Mouse (Mus musculus): ENCODE measurements around the gene Tmem214. TPM values are rescaled to one million over a fixed set of nuclear protein-coding genes. Genes with fewer than 3 reads are reported as not detected.

Tmem214 gene
- polyA plus RNA-seq, 1 experiment from 2014 or later = 56.2 TPM

DNA sequence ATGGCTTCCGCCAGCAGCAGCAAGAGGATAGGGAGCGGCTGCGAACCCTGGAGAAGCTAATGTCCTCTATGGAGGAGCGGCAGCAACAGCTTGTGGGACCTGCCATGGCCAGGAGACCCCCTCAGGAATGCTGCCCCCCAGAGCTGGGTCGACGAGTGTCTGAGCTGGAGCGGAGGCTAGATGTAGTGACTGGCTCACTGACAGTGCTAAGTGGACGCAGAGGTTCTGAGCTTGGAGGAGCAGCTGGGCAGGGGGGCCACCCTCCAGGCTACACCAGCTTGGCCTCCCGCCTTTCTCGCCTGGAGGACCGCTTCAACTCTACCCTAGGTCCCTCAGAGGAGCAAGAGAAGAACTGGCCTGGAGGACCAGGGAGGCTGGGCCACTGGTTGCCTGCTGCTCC lies 49.5 kb downstream of the Tmem214 start:
- ATAC-seq = no peak
- H3K27me3 ChIP-seq (replicated peaks) = no peaks in the 10 kb centered on the region
- 83% methylated on average over 11 of the region's 11 CpGs for WGBS (ENCODE audit: insufficient replicate concordance)
- 0 out of 2 replicates have a peak overlapping the region, but pooled peaks have one; percentile 1 for H3K27ac ChIP-seq
- peaks cover 44% of the 10 kb centered on the region for H3K36me3 ChIP-seq
- no peak overlapping the region for H3K4me2 ChIP-seq
- no peaks in the 10 kb centered on the region for H3K9me3 ChIP-seq (replicated peaks)
- peaks cover 91% of the 10 kb centered on the region for H3K4me1 ChIP-seq
- H3K4me3 ChIP-seq = no peak overlapping the region
- no peak overlapping the region for H3K9ac ChIP-seq

GRCm38 (mm10) chr5:30917891-30918670 lies 50.3 kb downstream of the Tmem214 start:
- Histone ChIP-seq H3K4me1 (peaks cover 91% of the 10 kb centered on the region), H3K9ac (no peak overlapping the region), H3K4me3 (no peak overlapping the region), H3K27me3 (replicated peaks) (no peaks in the 10 kb centered on the region), H3K4me2 (no peak overlapping the region), H3K27ac (0 out of 2 replicates have a peak overlapping the region, but pooled peaks have one; percentile 1), H3K36me3 (peaks cover 44% of the 10 kb centered on the region), H3K9me3 (replicated peaks) (no peaks in the 10 kb centered on the region)
- WGBS (ENCODE audit: insufficient replicate concordance) = 80% methylated on average over 31 of the region's 31 CpGs
- no peak for ATAC-seq

GRCm38 (mm10) chr5:30918691-30919090 lies 50.9 kb downstream of the Tmem214 start:
- ATAC-seq = no peak
- H3K9ac ChIP-seq = no peak overlapping the region
- peaks cover 91% of the 10 kb centered on the region for H3K4me1 ChIP-seq
- no peaks in the 10 kb centered on the region for H3K27me3 ChIP-seq (replicated peaks)
- no peak overlapping the region for H3K4me3 ChIP-seq
- H3K27ac ChIP-seq = no peak overlapping the region
- H3K4me2 ChIP-seq = no peak overlapping the region
- H3K9me3 ChIP-seq (replicated peaks) = no peaks in the 10 kb centered on the region
- 80% methylated on average over 8 of the region's 8 CpGs for WGBS (ENCODE audit: insufficient replicate concordance)
- H3K36me3 ChIP-seq = peaks cover 44% of the 10 kb centered on the region

DNA sequence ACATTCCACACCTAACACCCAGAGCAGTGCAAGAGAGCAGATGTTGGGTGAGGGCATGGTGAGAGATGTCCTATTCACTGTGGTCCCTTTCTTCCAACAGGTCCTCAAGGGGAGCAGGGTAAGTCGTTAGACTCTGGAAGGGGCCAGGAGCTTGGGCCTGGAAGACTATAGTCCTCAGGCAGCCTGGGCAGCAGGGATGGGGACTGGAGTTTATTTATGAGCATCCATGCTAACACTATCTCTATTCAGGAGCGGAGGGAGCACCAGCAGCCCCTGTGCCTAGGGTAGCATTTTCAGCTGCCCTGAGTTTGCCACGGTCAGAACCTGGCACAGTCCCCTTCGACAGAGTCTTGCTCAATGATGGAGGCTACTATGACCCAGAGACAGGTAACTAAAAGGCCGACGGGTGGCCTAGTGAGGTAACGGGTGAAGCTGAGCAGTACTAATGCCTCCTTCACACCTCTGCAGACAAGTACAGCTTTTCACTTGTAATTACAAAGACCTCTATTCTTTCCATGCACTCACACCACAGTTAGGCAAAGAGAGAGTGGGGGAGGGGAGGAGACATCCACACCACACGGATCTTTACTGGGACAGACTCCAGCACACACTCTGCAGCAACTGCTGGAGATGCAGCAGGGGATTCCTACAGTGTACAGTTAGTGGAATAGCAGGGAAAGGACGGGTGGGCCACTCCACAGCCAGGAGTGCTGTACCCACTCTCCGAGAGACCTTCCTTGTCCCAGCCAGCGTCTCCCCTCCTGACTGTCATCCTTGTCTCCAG lies 52.2 kb downstream of the Tmem214 start:
- peaks cover 84% of the 10 kb centered on the region for H3K4me1 ChIP-seq
- H3K9me3 ChIP-seq (replicated peaks) = no peaks in the 10 kb centered on the region
- 72% methylated on average over 11 of the region's 11 CpGs for WGBS (ENCODE audit: insufficient replicate concordance)
- no peak overlapping the region for H3K4me3 ChIP-seq
- peak overlapping the region; percentile 86; the same call in 1 of the 2 replicates for H3K27ac ChIP-seq
- no peak for ATAC-seq
- H3K27me3 ChIP-seq (replicated peaks) = no peaks in the 10 kb centered on the region
- peaks cover 44% of the 10 kb centered on the region for H3K36me3 ChIP-seq
- peak overlapping the region; percentile 70; the same call in 1 of the 2 replicates for H3K9ac ChIP-seq
- H3K4me2 ChIP-seq = peak overlapping the region; percentile 86

GRCm38 (mm10) chr5:30920621-30921020 lies 52.8 kb downstream of the Tmem214 start:
- ATAC-seq = no peak
- Histone ChIP-seq H3K27ac (peak overlapping the region; percentile 86; the same call in 1 of the 2 replicates), H3K36me3 (peaks cover 47% of the 10 kb centered on the region), H3K4me2 (peak overlapping the region; percentile 86), H3K9ac (peak overlapping the region; percentile 70), H3K27me3 (replicated peaks) (no peaks in the 10 kb centered on the region), H3K4me1 (peaks cover 78% of the 10 kb centered on the region), H3K4me3 (peak overlapping the region; percentile 70), H3K9me3 (replicated peaks) (no peaks in the 10 kb centered on the region)
- 60% methylated on average over 19 of the region's 19 CpGs for WGBS (ENCODE audit: insufficient replicate concordance)

- Histone ChIP-seq H3K36me3 (peaks cover 47% of the 10 kb centered on the region), H3K9me3 (replicated peaks) (no peaks in the 10 kb centered on the region), H3K27ac (peak within 1 kb of the TSS; percentile 86), H3K4me3 (peak within 1 kb of the TSS; percentile 70), H3K9ac (peak within 1 kb of the TSS; percentile 70), H3K27me3 (replicated peaks) (no peaks in the 10 kb centered on the region), H3K4me2 (peak within 1 kb of the TSS; percentile 86), H3K4me1 (peaks cover 69% of the 10 kb centered on the region)
- peak; percentile 93 for ATAC-seq
- WGBS (ENCODE audit: insufficient replicate concordance) = 2% methylated on average over 40 of the region's 40 CpGs
These were observed 53.6 kb downstream of the Tmem214 start, which contains the start of gene Khk for GRCm38 (mm10) chr5:30921256-30922033. Gene Khk, plus strand, starts transcription at chr5:30921431.

DNA sequence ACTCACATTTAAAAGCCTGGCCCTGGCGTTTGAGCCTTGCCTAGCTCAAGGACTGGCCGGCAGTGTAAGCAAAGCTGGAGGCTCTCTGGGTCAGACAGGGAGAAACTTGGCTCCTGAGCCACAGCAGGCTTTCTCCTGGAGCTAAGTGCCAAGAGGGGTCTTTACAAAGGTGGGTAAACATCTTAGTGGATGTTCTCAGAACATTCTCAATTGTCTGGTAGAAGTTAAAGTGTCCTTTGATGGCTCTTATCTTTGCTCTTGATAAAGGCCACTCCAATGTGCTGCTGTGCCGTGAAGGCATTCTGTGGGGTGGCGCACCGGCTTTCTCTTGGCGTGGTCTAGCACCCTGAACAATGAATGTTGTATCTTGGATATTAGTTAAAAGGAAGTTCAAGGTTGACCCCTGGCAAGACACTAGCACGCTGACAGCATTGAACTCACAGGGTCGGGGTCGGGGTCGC lies 54.8 kb downstream of the Tmem214 start:
- no peak for ATAC-seq
- peak overlapping the region; percentile 70 for H3K9ac ChIP-seq
- no peaks in the 10 kb centered on the region for H3K9me3 ChIP-seq (replicated peaks)
- H3K36me3 ChIP-seq = peaks cover 37% of the 10 kb centered on the region
- whole genome bisulfite sequencing (ENCODE audit: insufficient replicate concordance) = 40% methylated on average over 10 of the region's 10 CpGs
- peak overlapping the region; percentile 86 for H3K27ac ChIP-seq
- H3K27me3 ChIP-seq (replicated peaks) = no peaks in the 10 kb centered on the region
- peak overlapping the region; percentile 86 for H3K4me2 ChIP-seq
- H3K4me3 ChIP-seq = peak overlapping the region; percentile 70
- peaks cover 58% of the 10 kb centered on the region for H3K4me1 ChIP-seq

DNA sequence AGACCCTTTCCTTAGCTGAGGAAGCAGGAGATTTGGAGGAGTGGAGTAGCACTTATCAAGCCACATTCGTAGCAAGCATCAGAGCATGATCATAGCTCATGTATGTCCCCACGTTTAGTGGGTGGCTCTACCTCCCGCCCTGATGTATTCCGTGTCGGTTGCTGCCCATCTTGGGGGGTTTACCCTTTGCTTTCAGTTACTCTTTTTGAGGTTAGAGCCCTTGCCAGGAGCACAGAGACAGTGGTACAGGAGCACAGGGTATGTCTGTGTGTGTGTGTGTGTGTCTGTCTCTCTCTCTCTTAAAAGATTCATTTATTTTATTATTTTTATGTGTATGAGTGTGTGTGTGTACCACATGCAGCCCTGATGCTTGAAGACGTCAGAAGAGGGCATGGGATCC lies 55.3 kb downstream of the Tmem214 start:
- Histone ChIP-seq H3K4me2 (peak overlapping the region; percentile 86), H3K9me3 (replicated peaks) (no peaks in the 10 kb centered on the region), H3K36me3 (peaks cover 32% of the 10 kb centered on the region), H3K27ac (no peak overlapping the region), H3K4me3 (peak overlapping the region; percentile 70; the same call in 1 of the 2 replicates), H3K27me3 (replicated peaks) (no peaks in the 10 kb centered on the region), H3K4me1 (peaks cover 53% of the 10 kb centered on the region), H3K9ac (peak overlapping the region; percentile 70)
- ATAC-seq = no peak
- 65% methylated on average over 6 of the region's 6 CpGs for WGBS (ENCODE audit: insufficient replicate concordance)

GRCm38 (mm10) chr5:30924614-30925013 lies 56.8 kb downstream of the Tmem214 start:
- H3K27ac ChIP-seq = no peak overlapping the region
- H3K9me3 ChIP-seq (replicated peaks) = no peaks in the 10 kb centered on the region
- peaks cover 42% of the 10 kb centered on the region for H3K4me1 ChIP-seq
- H3K4me2 ChIP-seq = no peak overlapping the region
- 79% methylated on average over 8 of the region's 8 CpGs for WGBS (ENCODE audit: insufficient replicate concordance)
- ATAC-seq = no peak
- H3K36me3 ChIP-seq = peaks cover 17% of the 10 kb centered on the region
- no peak overlapping the region for H3K9ac ChIP-seq
- H3K4me3 ChIP-seq = no peak overlapping the region
- no peaks in the 10 kb centered on the region for H3K27me3 ChIP-seq (replicated peaks)

- ATAC-seq = no peak
- Histone ChIP-seq H3K27me3 (replicated peaks) (no peaks in the 10 kb centered on the region), H3K9me3 (replicated peaks) (no peaks in the 10 kb centered on the region), H3K27ac (no peak overlapping the region), H3K4me3 (no peak overlapping the region), H3K4me2 (no peak overlapping the region), H3K9ac (no peak overlapping the region), H3K4me1 (peaks cover 36% of the 10 kb centered on the region), H3K36me3 (peaks cover 11% of the 10 kb centered on the region)
- 86% methylated on average over 5 of the region's 5 CpGs for WGBS (ENCODE audit: insufficient replicate concordance)
These were observed 57.4 kb downstream of the Tmem214 start for GRCm38 (mm10) chr5:30925217-30925616.

GRCm38 (mm10) chr5:30926073-30926472 lies 58.3 kb downstream of the Tmem214 start:
- H3K36me3 ChIP-seq = peaks cover 5% of the 10 kb centered on the region

More at GRCm38 (mm10) chr5:30926073-30926472, 58.3 kb downstream of the Tmem214 start:
- H3K4me2 ChIP-seq = no peak overlapping the region
- ATAC-seq = no peak
- H3K4me1 ChIP-seq = peaks cover 28% of the 10 kb centered on the region
- no peaks in the 10 kb centered on the region for H3K27me3 ChIP-seq (replicated peaks)
- no peak overlapping the region for H3K4me3 ChIP-seq
- H3K9me3 ChIP-seq (replicated peaks) = no peaks in the 10 kb centered on the region
- no peak overlapping the region for H3K9ac ChIP-seq
- H3K27ac ChIP-seq = no peak overlapping the region
- WGBS (ENCODE audit: insufficient replicate concordance) = 70% methylated on average over 2 of the region's 2 CpGs
